Mouse (Mus musculus): ENCODE results near the gene Zswim7. TPM values are rescaled to one million over a fixed set of nuclear protein-coding genes. Genes with fewer than 3 reads are reported as not detected.

The Zswim7 gene
- polyA plus RNA-seq, 1 experiment from 2014 or later, result 21.1 TPM

GRCm38 (mm10) chr11:62217751-62218150 lies 63.4 kb downstream of the Zswim7 start:
- Histone ChIP-seq H3K9ac (no peak overlapping the region), H3K4me2 (no peak overlapping the region), H3K36me3 (ENCODE audit: insufficient read depth) (no peaks in the 10 kb centered on the region), H3K27me3 (ENCODE audit: insufficient read depth, low read length) (no peaks in the 10 kb centered on the region), H3K4me3 (ENCODE audit: low read depth, low read length) (no peak overlapping the region), H3K9me3 (ENCODE audit: low read depth, low read length) (no peaks in the 10 kb centered on the region), H3K27ac (ENCODE audit: low read depth) (no peak overlapping the region), H3K4me1 (ENCODE audit: insufficient read depth) (0 out of 2 replicates have a peak, but pooled peaks cover 3% of the 10 kb centered on the region)
- TF ChIP-seq CTCF (IDR thresholded peaks at IDR 0.05; ENCODE audit: low read depth), result no peak
- no peak for ATAC-seq (ENCODE audit: insufficient read depth)
- no peak for DNase-seq
- 64% methylated on average over 6 of the region's 6 CpGs for WGBS

Other genes with a start within 250 kb of the Zswim7 start
- gene Adora2b, start 32.4 kb downstream of the Zswim7 start, polyA plus RNA-seq (2014; fragmentation: Nextera tagmentation; extraction: Ambion mirVana), result 2.0 and 2.9 TPM in 2 replicates
- 15.0 and 17.0 TPM in 2 replicates for gene Ttc19, start 98 bp upstream of the Zswim7 start, polyA plus RNA-seq (2014; fragmentation: Nextera tagmentation; extraction: Ambion mirVana)
- 9.6 and 11.5 TPM in 2 replicates for gene Pigl, start 177.1 kb upstream of the Zswim7 start, polyA plus RNA-seq (2014; fragmentation: Nextera tagmentation; extraction: Ambion mirVana)
- gene Ncor1, start 177.2 kb upstream of the Zswim7 start, polyA plus RNA-seq (2014; fragmentation: Nextera tagmentation; extraction: Ambion mirVana), result 177 TPM in 2 replicates